Comparison of ENCODE assay signal across 9 mouse cellular contexts in genomic region chr12:11149421-11150191, GRCm38 (mm10). TPM values are rescaled to one million over a fixed set of nuclear protein-coding genes. Genes with fewer than 3 reads are reported as not detected.
DNase-seq lines count a peak whose midpoint lies in the region; ATAC-seq and TF ChIP-seq lines count a peak whose summit lies in the region.
"Had no signal": no experiment of that assay in that cellular context is flagged by ENCODE, and none has a peak within 500 bp of the region (broad histone marks: within the 10 kb centered on the region; RNA-seq: fewer than 3 reads in every experiment).

No protein-coding gene starts in this region.

- no peaks in the 10 kb centered on the region for H3K4me1 ChIP-seq in ES-Bruce4 (ENCODE audit: control insufficient read depth, insufficient read depth, low read length)
- peaks cover 8% of the 10 kb centered on the region for H3K4me1 ChIP-seq in hindbrain, embryonic 12.5 days

- H3K4me3 ChIP-seq in ES-Bruce4 (ENCODE audit: low read depth, low read length) = peak overlapping the region; percentile 90
- H3K4me3 ChIP-seq in hindbrain, embryonic 12.5 days = peak overlapping the region; percentile 52
- H3K4me3 ChIP-seq: myocyte had no signal

- peak overlapping the region; percentile 63 for H3K9ac ChIP-seq in ES-Bruce4 (ENCODE audit: low read depth, poor library complexity, severe bottlenecking)
- H3K9ac ChIP-seq in hindbrain, embryonic 12.5 days = peak overlapping the region; percentile 50

- WGBS in hindbrain, embryonic 12.5 days = under 1% methylated on average over 41 of the region's 41 CpGs

- peak overlapping the region; percentile 94 for H3K4me2 ChIP-seq in hindbrain, embryonic 12.5 days (replicated peaks)

- no peak for TF ChIP-seq CTCF in ES-Bruce4 (IDR thresholded peaks at IDR 0.05; ENCODE audit: low read depth, low read length)

- TF ChIP-seq EP300 in ES-Bruce4 (IDR thresholded peaks at IDR 0.05; ENCODE audit: insufficient read depth, low read depth, low read length) = 0 out of 2 replicates have a peak, but pooled peaks have one; percentile 9

- no peaks in the 10 kb centered on the region for H3K9me3 ChIP-seq in ES-Bruce4 (replicated peaks; ENCODE audit: control insufficient read depth, insufficient read depth, low read length, poor library complexity, severe bottlenecking)
- no peaks in the 10 kb centered on the region for H3K9me3 ChIP-seq in hindbrain, embryonic 12.5 days (replicated peaks)

- no peaks in the 10 kb centered on the region for H3K36me3 ChIP-seq in ES-Bruce4 (ENCODE audit: control insufficient read depth, insufficient read depth, low read length, poor library complexity, severe bottlenecking)
- no peaks in the 10 kb centered on the region for H3K36me3 ChIP-seq in hindbrain, embryonic 12.5 days

- peak; percentile 73 for ATAC-seq in hindbrain, embryonic 12.5 days (ENCODE audit: low FRiP score)
- no peak for ATAC-seq in granulocyte monocyte progenitor cell, adult 5-6 weeks (replicated peaks; ENCODE audit: poor library complexity, severe bottlenecking)

- DNase-seq in adrenal gland, postnatal 4 days (ENCODE audit: low spot score in 2 of 2) = peak; percentile 3 to 26
- peak; percentile 28 to 33 for DNase-seq in frontal cortex, postnatal 36 days (ENCODE audit: low spot score in 2 of 2)
- DNase-seq in layer of hippocampus, postnatal 14 days (ENCODE audit: low spot score in 2 of 2) = peak; percentile 45 to 47
- peak; percentile 90 for DNase-seq in lung, postnatal 10 days
- DNase-seq in right cerebral cortex, adult 2 months (ENCODE audit: low spot score in 2 of 2) = peak; percentile 19 to 29

- no peak for TF ChIP-seq POLR2A in ES-Bruce4 (IDR thresholded peaks at IDR 0.05; ENCODE audit: insufficient read depth, low read length)

- no peak overlapping the region for H3K27ac ChIP-seq in ES-Bruce4 (ENCODE audit: insufficient read depth, low read length)
- H3K27ac ChIP-seq in hindbrain, embryonic 12.5 days = no peak overlapping the region

- peaks cover 5% of the 10 kb centered on the region; the same call in 1 of the 2 replicates for H3K27me3 ChIP-seq in ES-Bruce4 (ENCODE audit: control insufficient read depth, insufficient read depth, low read length, poor library complexity, severe bottlenecking)
- peaks cover 57% of the 10 kb centered on the region for H3K27me3 ChIP-seq in hindbrain, embryonic 12.5 days

RNA-seq across cellular contexts. Expression of gene Kcns3, which starts 1.2 kb away (rescaled TPM):
- polyA plus RNA-seq in ES-Bruce4 (2011; ENCODE audit: insufficient read depth, insufficient read length, low read depth, missing spikeins) = 1.4 and 1.6 TPM in 2 replicates
- 1 to 10 TPM; 4.9 to 5.3 TPM for total RNA-seq in adrenal gland, postnatal 4 days (2021)
- 0.79 and 0.98 TPM in 2 replicates for polyA plus RNA-seq in hindbrain, embryonic 12.5 days (2016; fragmentation: Nextera tagmentation; extraction: Ambion mirVana)
- total RNA-seq in layer of hippocampus, postnatal 14 days (2021) = 1 to 10 TPM; 6.6 to 6.8 TPM
- total RNA-seq in granulocyte monocyte progenitor cell, adult 5-6 weeks (2014; fragmentation: Nextera tagmentation) = not detected in 2 replicates
- not detected in 2 replicates for total RNA-seq in granulocyte monocyte progenitor cell, adult 5-6 weeks (2017)
- polyA plus RNA-seq: myocyte had no signal

RNA-seq across cellular contexts. Expression of gene Msgn1, which starts 59.2 kb away (rescaled TPM):
- polyA plus RNA-seq in ES-Bruce4 (2011; ENCODE audit: insufficient read depth, insufficient read length, low read depth, missing spikeins) = not detected in 2 replicates
- total RNA-seq in adrenal gland, postnatal 4 days (2021) = not detected
- not detected in 2 replicates for polyA plus RNA-seq in hindbrain, embryonic 12.5 days (2016; fragmentation: Nextera tagmentation; extraction: Ambion mirVana)
- total RNA-seq in layer of hippocampus, postnatal 14 days (2021) = not detected
- total RNA-seq in granulocyte monocyte progenitor cell, adult 5-6 weeks (2014; fragmentation: Nextera tagmentation) = not detected in 2 replicates
- not detected in 2 replicates for total RNA-seq in granulocyte monocyte progenitor cell, adult 5-6 weeks (2017)
- polyA plus RNA-seq: myocyte had no signal

Comparison
In these comparisons a context has a peak if more than half of its experiments do, and no peak if none do; other contexts are left out.
1. DNase-seq: peak in every context shown above with its lines; median percentile 90 in lung, postnatal 10 days; 46 in layer of hippocampus, postnatal 14 days; 30 in frontal cortex, postnatal 36 days; 24 in right cerebral cortex, adult 2 months; 14 in adrenal gland, postnatal 4 days.
2. RNA of gene Kcns3, which starts 1.2 kb away (total RNA-seq): 6.6 to 6.8 TPM in layer of hippocampus, postnatal 14 days and 4.9 to 5.3 TPM in adrenal gland, postnatal 4 days; not detected in granulocyte monocyte progenitor cell, adult 5-6 weeks; every median in the first group is over 4 times any median in the second.